Mouse (Mus musculus) olfactory bulb, adult 2 months (tissue): ENCODE data around the gene Nucks1. TPM values are rescaled to one million over a fixed set of nuclear protein-coding genes. Genes with fewer than 3 reads are reported as not detected.
"Not testable (repeated sequence)": the region's sequence is repeated elsewhere in the genome, so short reads cannot be mapped to it uniquely, and the experiment has no call there.

Experiments used
- H3K27ac ChIP-seq: fragments of 200-500 bp; 2 replicates; pipeline ENCODE4 v1.5.1; 2012; ENCODE audit warnings: low read depth, low read length; ENCODE audit not compliant: insufficient read depth
- H3K4me1 ChIP-seq: fragments of 200-500 bp; 2 replicates; pipeline ENCODE4 v1.6.1; 2012; ENCODE audit warnings: low read length; ENCODE audit not compliant: control insufficient read depth, insufficient read depth
- H3K4me3 ChIP-seq: fragments of 200-500 bp; 2 replicates; pipeline ENCODE4 v1.5.1; 2012; ENCODE audit warnings: mild to moderate bottlenecking, low read depth, low read length, moderate library complexity; ENCODE audit not compliant: insufficient read depth
- CTCF ChIP-seq: fragments of 200-500 bp; IDR thresholded peaks from 2 replicates; pipeline ENCODE4 v1.5.1; 2012; ENCODE audit warnings: low read depth, mild to moderate bottlenecking, low read length, moderate library complexity; ENCODE audit not compliant: insufficient read depth
- POLR2A ChIP-seq: fragments of 200-500 bp; IDR thresholded peaks from 2 replicates; pipeline ENCODE4 v1.6.1; 2012; ENCODE audit warnings: mild to moderate bottlenecking, low read depth, low read length, moderate library complexity; ENCODE audit not compliant: insufficient read depth
- WGBS: fragments of 180-500 bp; shearing (Covaris S2); methylation state at CpG from one replicate; pipeline ENCODE4 v1.1.7; 2018; 5-methylcytosine and 5-hydroxymethylcytosine counted together
- polyA plus RNA-seq: library from polyadenylated mRNA; stranded (reverse); fragments of >200 nt; gene quantifications from 2 replicates; pipeline ENCODE4 v1.2.4, GENCODE M21; 2012; ENCODE audit warnings: low replicate concordance; ENCODE audit not compliant: missing spikeins, insufficient read depth, insufficient read length

Nucks1 gene
- polyA plus RNA-seq, 1 experiment, result 215 TPM

DNA sequence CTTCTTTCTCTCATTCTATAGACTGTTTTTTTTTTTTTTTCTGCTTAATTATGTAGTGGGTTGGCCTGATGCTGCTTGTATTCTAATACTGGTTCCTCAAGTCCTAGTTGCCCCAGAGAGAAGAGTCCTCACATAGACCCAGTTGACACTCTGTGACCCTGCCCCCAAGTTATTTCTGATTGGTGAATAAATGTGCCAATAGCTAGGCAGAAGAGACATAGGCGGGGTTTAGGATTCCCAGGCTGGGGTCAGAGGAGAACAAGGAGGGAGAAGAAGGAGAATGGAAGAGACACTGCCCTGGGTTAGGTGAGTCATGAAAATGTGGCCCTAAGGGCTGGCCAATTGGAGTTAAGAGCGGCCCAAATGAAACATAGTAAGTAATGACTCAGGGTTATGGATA lies 30.5 kb upstream of the Nucks1 start:
- H3K4me3 ChIP-seq, result no peak overlapping the region
- no peaks in the 10 kb centered on the region for H3K4me1 ChIP-seq
- 86% methylated on average over 2 of the region's 2 CpGs for WGBS
- TF ChIP-seq POLR2A (no peak), CTCF (no peak)
- H3K27ac ChIP-seq, result no peak overlapping the region

DNA sequence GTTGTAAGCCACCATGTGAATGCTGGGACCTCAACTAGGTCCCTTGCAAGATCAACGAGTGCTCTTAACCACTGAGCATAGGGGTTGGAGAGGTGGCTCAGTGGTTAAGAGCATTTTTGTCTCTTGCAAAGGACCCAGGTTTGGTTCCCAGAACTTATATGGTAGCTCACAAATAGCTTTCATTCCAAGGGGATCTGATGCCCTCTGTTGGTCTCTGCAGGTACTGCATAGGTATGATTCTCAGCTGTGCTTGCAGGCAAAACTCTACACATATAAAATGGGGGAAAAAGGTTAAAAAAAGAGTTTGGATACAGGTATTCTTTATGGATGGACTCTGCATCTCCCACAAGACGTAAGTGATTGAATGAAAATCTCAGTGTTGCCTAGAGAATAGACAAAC lies 27.5 kb upstream of the Nucks1 start:
- Histone ChIP-seq H3K4me3 (no peak overlapping the region), H3K27ac (no peak overlapping the region), H3K4me1 (no peaks in the 10 kb centered on the region)
- 74% methylated on average over 2 of the region's 2 CpGs for WGBS
- no peak for TF ChIP-seq POLR2A
- no peak for TF ChIP-seq CTCF

DNA sequence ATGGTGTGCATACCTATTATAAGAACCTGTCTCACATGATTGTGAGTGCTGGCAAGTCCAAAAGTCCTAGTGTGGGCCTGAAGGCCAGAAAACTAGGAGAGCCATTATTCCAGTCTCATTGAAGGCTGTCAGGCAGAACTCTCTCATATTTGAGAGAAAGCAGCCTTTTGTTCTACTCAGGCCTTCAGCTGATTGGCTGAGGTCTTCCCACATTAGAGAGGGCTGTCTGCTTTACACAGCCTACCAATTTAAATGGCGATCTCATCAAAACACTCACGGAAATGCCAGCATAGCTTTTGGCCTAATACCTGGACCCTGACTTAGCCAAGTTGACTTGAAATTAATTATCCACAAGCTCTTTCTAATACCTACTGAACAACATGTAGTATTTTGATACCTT lies 24.2 kb upstream of the Nucks1 start:
- Histone ChIP-seq H3K4me3 (no peak overlapping the region), H3K27ac (no peak overlapping the region), H3K4me1 (no peaks in the 10 kb centered on the region)
- WGBS, result 47% methylated on average over 2 of the region's 2 CpGs
- TF ChIP-seq POLR2A (no peak), CTCF (no peak)

GRCm38 (mm10) chr1:131886641-131887040 lies 23.7 kb upstream of the Nucks1 start:
- no peak overlapping the region for H3K4me3 ChIP-seq
- no peak overlapping the region for H3K27ac ChIP-seq
- no peaks in the 10 kb centered on the region for H3K4me1 ChIP-seq
- no peak for TF ChIP-seq CTCF
- TF ChIP-seq POLR2A, result no peak
- WGBS, result 71% methylated on average over 3 of the region's 3 CpGs

GRCm38 (mm10) chr1:131890043-131890658 lies 20.2 kb upstream of the Nucks1 start:
- H3K4me3 ChIP-seq, result no peak overlapping the region
- WGBS, result 91% methylated on average over 6 of the region's 6 CpGs
- H3K4me1 ChIP-seq, result no peaks in the 10 kb centered on the region
- no peak overlapping the region for H3K27ac ChIP-seq
- no peak for TF ChIP-seq POLR2A
- no peak for TF ChIP-seq CTCF

GRCm38 (mm10) chr1:131891436-131891835 lies 18.9 kb upstream of the Nucks1 start:
- Histone ChIP-seq H3K4me1 (no peaks in the 10 kb centered on the region), H3K27ac (no peak overlapping the region), H3K4me3 (no peak overlapping the region)
- TF ChIP-seq POLR2A, result no peak
- no peak for TF ChIP-seq CTCF
- 83% methylated on average over 4 of the region's 4 CpGs for whole genome bisulfite sequencing

- no peak overlapping the region for H3K4me3 ChIP-seq
- WGBS, result 89% methylated on average over 4 of the region's 4 CpGs
- H3K4me1 ChIP-seq, result no peaks in the 10 kb centered on the region
Measured at GRCm38 (mm10) chr1:131902679-131903078, 7.7 kb upstream of the Nucks1 start.

DNA sequence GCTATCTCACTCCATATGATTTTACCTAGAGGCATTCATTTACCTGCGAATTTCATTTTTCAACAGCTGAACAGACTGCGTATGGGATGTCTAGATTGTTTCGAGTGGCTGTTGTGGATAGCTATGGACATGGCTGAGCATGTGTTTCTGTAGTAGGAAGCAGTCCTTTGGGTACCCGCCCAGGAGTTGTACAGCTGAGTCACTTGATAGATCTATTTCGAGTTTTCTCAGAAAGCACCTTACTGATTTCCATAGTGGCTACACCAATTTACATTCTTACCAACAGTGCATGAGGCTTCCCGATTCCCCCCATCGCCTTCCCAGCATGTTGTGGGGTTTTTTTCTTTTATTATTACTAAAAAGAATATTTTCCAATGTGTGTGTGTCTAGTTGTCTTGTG lies 7.1 kb upstream of the Nucks1 start:
- H3K4me1 ChIP-seq, result no peaks in the 10 kb centered on the region
- TF ChIP-seq CTCF (no peak), POLR2A (no peak)
- no peak overlapping the region for H3K27ac ChIP-seq
- no peak overlapping the region for H3K4me3 ChIP-seq
- WGBS, result 90% methylated on average over 7 of the region's 7 CpGs

More at GRCm38 (mm10) chr1:131902679-131903078, 7.7 kb upstream of the Nucks1 start:
- TF ChIP-seq POLR2A, result no peak
- no peak for TF ChIP-seq CTCF
- no peak overlapping the region for H3K27ac ChIP-seq

DNA sequence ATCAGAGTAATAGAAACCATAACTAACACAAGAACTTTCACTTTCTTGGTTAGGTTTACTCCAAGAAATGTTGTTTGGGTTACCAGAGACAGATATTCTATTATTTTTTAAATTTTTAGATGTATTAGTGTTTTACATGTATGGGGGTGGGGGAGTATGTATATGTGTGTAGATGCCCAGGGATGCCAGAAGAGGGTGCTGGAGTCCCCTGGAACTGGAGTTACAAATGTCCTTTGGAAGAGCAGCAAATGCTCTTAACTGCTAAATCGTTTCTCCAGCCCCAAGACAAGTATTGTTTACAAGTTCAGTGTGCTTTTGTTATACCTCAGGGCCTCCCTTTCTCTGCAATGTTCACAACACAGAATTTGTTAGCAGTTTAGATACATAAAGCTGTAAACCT lies 4.8 kb upstream of the Nucks1 start:
- WGBS, result 3% methylated on average over 1 of the region's 1 CpGs
- TF ChIP-seq CTCF (no peak), POLR2A (no peak)
- H3K4me1 ChIP-seq, result no peaks in the 10 kb centered on the region
- no peak overlapping the region for H3K27ac ChIP-seq
- H3K4me3 ChIP-seq, result no peak overlapping the region

DNA sequence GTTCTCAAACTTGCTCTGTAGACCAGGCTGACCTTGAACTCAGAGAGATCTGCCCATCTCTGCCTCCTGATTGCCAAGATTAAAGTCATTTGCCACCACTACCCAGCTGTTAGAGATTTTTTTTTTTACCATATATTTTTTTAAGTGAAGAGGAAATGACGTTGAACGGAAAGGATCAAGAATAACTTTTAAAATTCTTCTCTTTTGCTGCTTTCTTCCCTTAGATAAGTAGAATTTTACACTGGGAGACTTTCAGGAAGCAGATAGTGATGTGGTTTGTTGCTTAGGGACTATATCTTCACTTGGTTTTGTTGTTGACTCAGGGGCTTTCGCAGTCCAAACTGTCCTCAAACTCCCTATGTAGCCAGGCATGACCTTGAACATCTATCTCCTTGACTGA lies 1.9 kb upstream of the Nucks1 start:
- Histone ChIP-seq H3K27ac (no peak overlapping the region), H3K4me1 (peaks cover 2% of the 10 kb centered on the region; the same call in 1 of the 2 replicates), H3K4me3 (no peak overlapping the region)
- TF ChIP-seq CTCF, result no peak
- TF ChIP-seq POLR2A, result no peak
- WGBS, result 91% methylated on average over 3 of the region's 3 CpGs

DNA sequence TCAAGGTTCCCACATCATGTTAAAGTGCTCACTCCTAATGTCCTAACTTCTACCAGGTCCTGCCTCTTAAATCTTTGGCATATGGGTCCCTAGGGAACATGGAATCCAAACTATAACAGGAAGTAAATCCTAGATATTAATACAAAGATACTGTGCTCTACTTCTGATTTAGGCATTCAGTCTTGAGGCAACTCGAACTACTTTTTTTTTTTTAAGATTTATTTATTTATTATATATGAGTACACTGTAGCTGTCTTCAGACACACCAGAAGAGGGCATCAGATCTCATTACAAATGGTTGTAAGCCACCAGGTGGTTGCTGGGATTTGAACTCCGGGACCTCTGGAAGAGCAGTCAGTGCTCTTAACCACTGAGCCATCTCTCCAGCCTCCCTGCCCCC lies 1.1 kb upstream of the Nucks1 start:
- not testable (repeated sequence) for H3K27ac ChIP-seq, H3K4me3 ChIP-seq, H3K4me1 ChIP-seq
- 93% methylated on average over 2 of the region's 2 CpGs for WGBS
